Mouse (Mus musculus): Measurements from ENCODE around the gene Apeh. TPM values are rescaled to one million over a fixed set of nuclear protein-coding genes. Genes with fewer than 3 reads are reported as not detected.
A peak's percentile ranks its signal among the peaks of the same experiment; 100 is the strongest.

Apeh gene
- total RNA-seq, 4 experiments from 2014 or later, result 104 to 125 (median 109) TPM

- no peak for DNase-seq
Observed at GRCm38 (mm10) chr9:108051184-108051930, 43.0 kb downstream of the Apeh start.

GRCm38 (mm10) chr9:108049561-108050251 lies 44.7 kb downstream of the Apeh start:
- no peak for DNase-seq

GRCm38 (mm10) chr9:108049016-108049455 lies 45.4 kb downstream of the Apeh start, which contains the start of gene Gmppb:
TSS of gene Gmppb (plus strand) at chr9:108049242.
- peak; percentile 98 for DNase-seq

- DNase-seq, result no peak
Observed at GRCm38 (mm10) chr9:108048566-108048955, 45.8 kb downstream of the Apeh start.

- DNase-seq, result no peak
Observed at GRCm38 (mm10) chr9:108047601-108048565, 46.5 kb downstream of the Apeh start.

GRCm38 (mm10) chr9:108046582-108046981 lies 47.8 kb downstream of the Apeh start:
- no peak for DNase-seq

- no peak for DNase-seq
Observed at GRCm38 (mm10) chr9:108044751-108045492, 49.5 kb downstream of the Apeh start.

Small RNAs within 50 kb of the gene (microRNA-seq; reads per million reads assigned to microRNA genes)
- gene Gm47303 (0 reads per million in 2 experiments), gene Mir7088 (0 reads per million in 2 experiments)

Other genes starting within 250 kb of the Apeh start
- gene Rbm6, start 221.4 kb downstream of the Apeh start, total RNA-seq (2022), result 10 to 100 TPM; 51.7 to 91.6 (median 58.9) TPM
- gene Mon1a, start 206.5 kb downstream of the Apeh start, total RNA-seq (2022), result 10 to 100 TPM; 19.5 to 22.1 (median 20.1) TPM
- 10 to 100 TPM; 10.3 to 28.6 (median 17.9) TPM for gene Mst1r, start 187.7 kb downstream of the Apeh start, total RNA-seq (2022)
- not detected for gene Actl11, start 166.1 kb downstream of the Apeh start, total RNA-seq (2022)
- 10 to 100 TPM in 2 of 4 experiments, 1 to 10 TPM in 2; 6.4 to 11.1 (median 9.7) TPM for gene Camkv, start 158.9 kb downstream of the Apeh start, total RNA-seq (2022)
- gene Traip, start 144.5 kb downstream of the Apeh start, total RNA-seq (2022), result 1 to 10 TPM; 2.2 to 7.0 (median 4.2) TPM
- gene Uba7, start 119.1 kb downstream of the Apeh start, total RNA-seq (2022), result 10 to 100 TPM; 17.4 to 48.9 (median 25.9) TPM
- gene Gm20661, start 111.5 kb downstream of the Apeh start, total RNA-seq (2022), result under 1 TPM in 3 of 4 experiments, not detected in 1; 0.32 to 0.43 (median 0.37) TPM
- gene Inka1, start 108.7 kb downstream of the Apeh start, total RNA-seq (2022), result 1 to 10 TPM; 4.7 to 6.0 (median 5.0) TPM
- gene Cdhr4, start 102.1 kb downstream of the Apeh start, total RNA-seq (2022), result 1 to 10 TPM in 2 of 4 experiments, under 1 TPM in 2; 0.66 to 1.3 (median 1.0) TPM
- gene Gm20662, start 98.3 kb downstream of the Apeh start, total RNA-seq (2022), result 1 to 10 TPM in 3 of 4 experiments, not detected in 1; 3.8 to 7.4 (median 4.0) TPM
- 100 to 1,000 TPM; 138 to 184 (median 167) TPM for gene Ip6k1, start 92.1 kb downstream of the Apeh start, total RNA-seq (2022)
- gene Gmppb, start 45.4 kb downstream of the Apeh start, total RNA-seq (2022), result 10 to 100 TPM; 23.5 to 31.6 (median 28.2) TPM
- 1 to 10 TPM; 2.4 to 6.6 (median 4.1) TPM for gene Amigo3, start 41.4 kb downstream of the Apeh start, total RNA-seq (2022)
- gene Mst1, start 14.2 kb downstream of the Apeh start, total RNA-seq (2022), result under 1 TPM in 1 of 4 experiments, not detected in 3; 0.10 TPM
- 100 to 1,000 TPM in 1 of 4 experiments, 10 to 100 TPM in 3; 68.2 to 108 (median 86.5) TPM for gene Rnf123, start 11.3 kb downstream of the Apeh start, total RNA-seq (2022)
- 1 to 10 TPM; 3.7 to 6.8 (median 6.4) TPM for gene Bsn, start 95.8 kb upstream of the Apeh start, total RNA-seq (2022)
- gene Dag1, start 169.4 kb upstream of the Apeh start, total RNA-seq (2022), result 100 to 1,000 TPM; 134 to 165 (median 148) TPM
- 10 to 100 TPM; 29.5 to 49.1 (median 41.4) TPM for gene Nicn1, start 195.8 kb upstream of the Apeh start, total RNA-seq (2022)
- 10 to 100 TPM in 2 of 4 experiments, 1 to 10 TPM in 2; 3.8 to 10.9 (median 7.1) TPM for gene Amt, start 202.2 kb upstream of the Apeh start, total RNA-seq (2022)
- gene Rhoa, start 211.5 kb upstream of the Apeh start, total RNA-seq (2022), result 100 to 1,000 TPM; 307 to 342 (median 321) TPM
- 10 to 100 TPM; 56.0 to 68.0 (median 62.2) TPM for gene Tcta, start 211.6 kb upstream of the Apeh start, total RNA-seq (2022)
- gene Gpx1, start 244.3 kb upstream of the Apeh start, total RNA-seq (2022), result 100 to 1,000 TPM; 524 to 812 (median 629) TPM